Mouse (Mus musculus) thymus, adult 2 months (tissue): ENCODE measurements at regions not wholly inside any gene's neighbourhood (a gene's known extent, or its start where the extent isn't known, plus 50 kb on each side); places are given as distances from the start of the nearest gene placed in this dataset.

Source experiments
- CTCF ChIP-seq: fragments of 200-500 bp; IDR thresholded peaks from 2 replicates; pipeline ENCODE4 v1.5.1; 2012; ENCODE audit warnings: mild to moderate bottlenecking, control low read depth, low read length, moderate library complexity, borderline replicate concordance; ENCODE audit not compliant: control insufficient read depth, poor library complexity, insufficient read depth; ENCODE audit errors: extremely low read depth
- POLR2A ChIP-seq: fragments of 200-500 bp; IDR thresholded peaks from 2 replicates; pipeline ENCODE4 v1.6.1; 2012; ENCODE audit warnings: mild to moderate bottlenecking, low read length, control low read depth, moderate library complexity; ENCODE audit not compliant: control insufficient read depth, poor library complexity, insufficient read depth; ENCODE audit errors: extremely low read depth

- no peak for TF ChIP-seq CTCF
- TF ChIP-seq POLR2A, result no peak
These were observed 325.0 kb downstream of the Ajap1 start for GRCm38 (mm10) chr4:153157572-153157971.
